Mouse (Mus musculus) lung, embryonic 14.5 days (tissue): ENCODE data around the gene Mnx1. TPM values are rescaled to one million over a fixed set of nuclear protein-coding genes. Genes with fewer than 3 reads are reported as not detected.

ENCODE experiments used
- ATAC-seq: fragments of 200-750 bp; cut with Nextera tagmentation; 2 replicates; pipeline ENCODE4 v1.8.0; 2017; ENCODE audit warnings: mild to moderate bottlenecking, moderate TSS enrichment, moderate library complexity; ENCODE audit not compliant: insufficient read depth
- DNase-seq: peaks from one replicate; pipeline ENCODE4 v3.0.0-alpha.2; 2015
- H3K27ac ChIP-seq: fragments of 300-500 bp; sonication (generic); 2 replicates; pipeline ENCODE4 v1.5.1; 2014; ENCODE audit warnings: low read depth, mild to moderate bottlenecking, moderate library complexity
- H3K27me3 ChIP-seq: fragments of 300-500 bp; sonication (generic); 2 replicates; pipeline ENCODE4 v1.6.1; 2014; ENCODE audit warnings: low read length, control low read depth; ENCODE audit not compliant: insufficient read depth
- H3K36me3 ChIP-seq: fragments of 300-500 bp; sonication (generic); 2 replicates; pipeline ENCODE4 v1.6.1; 2014; ENCODE audit warnings: control low read depth; ENCODE audit not compliant: insufficient read depth
- H3K4me1 ChIP-seq: fragments of 300-500 bp; sonication (generic); 2 replicates; pipeline ENCODE4 v1.6.1; 2014; ENCODE audit warnings: antibody characterized with exemption, control low read depth; ENCODE audit not compliant: insufficient read depth
- H3K4me2 ChIP-seq: fragments of 300-500 bp; sonication (generic); 2 replicates; pipeline ENCODE4 v1.6.1; 2014; ENCODE audit warnings: mild to moderate bottlenecking
- H3K4me3 ChIP-seq: fragments of 300-500 bp; sonication (generic); 2 replicates; pipeline ENCODE4 v1.5.1; 2014; ENCODE audit warnings: low read depth, low read length
- H3K9ac ChIP-seq: fragments of 300-500 bp; sonication (generic); 2 replicates; pipeline ENCODE4 v1.6.1; 2014
- H3K9me3 ChIP-seq: fragments of 300-500 bp; sonication (generic); 2 replicates; pipeline ENCODE4 v1.6.1; 2016; ENCODE audit warnings: low read depth, low read length, control low read depth
- CTCF ChIP-seq: IDR thresholded peaks from 2 replicates; pipeline ENCODE4 v1.5.1; 2016; ENCODE audit warnings: antibody characterized with exemption, low read depth
- WGBS: fragments of 180-500 bp; shearing (Covaris S2); extraction: QIAGEN DNeasy Blood & Tissue Kit; methylation state at CpG from one replicate; pipeline ENCODE4 v1.1.7; 2014; 5-methylcytosine and 5-hydroxymethylcytosine counted together
- polyA plus RNA-seq: library from polyadenylated mRNA; unstranded; fragments of >200 nt; fragmentation: Nextera tagmentation; extraction: Ambion mirVana; gene quantifications from 2 replicates; pipeline ENCODE4 v1.2.1, GENCODE M21; 2014

Gene Mnx1
- polyA plus RNA-seq, 1 experiment from 2014 or later: not detected

GRCm38 (mm10) chr5:29484965-29485940, 7.0 kb upstream of the Mnx1 start:
- H3K4me2 ChIP-seq: no peak overlapping the region
- H3K27ac ChIP-seq: no peak overlapping the region
- no peak for TF ChIP-seq CTCF
- no peak for DNase-seq
- H3K36me3 ChIP-seq: no peaks in the 10 kb centered on the region
- H3K9ac ChIP-seq: no peak overlapping the region
- H3K9me3 ChIP-seq: no peaks in the 10 kb centered on the region
- peaks cover 97% of the 10 kb centered on the region for H3K27me3 ChIP-seq
- ATAC-seq: no peak
- H3K4me3 ChIP-seq: no peak overlapping the region
- no peaks in the 10 kb centered on the region for H3K4me1 ChIP-seq
- WGBS: 2% methylated on average over 38 of the region's 38 CpGs

- H3K4me3 ChIP-seq: no peak overlapping the region
- WGBS: 6% methylated on average over 4 of the region's 4 CpGs
- no peak for TF ChIP-seq CTCF
- no peak for ATAC-seq
- H3K36me3 ChIP-seq: no peaks in the 10 kb centered on the region
- H3K4me2 ChIP-seq: no peak overlapping the region
- H3K27me3 ChIP-seq: peaks cover 99% of the 10 kb centered on the region
- no peaks in the 10 kb centered on the region for H3K4me1 ChIP-seq
- no peak for DNase-seq
- H3K27ac ChIP-seq: no peak overlapping the region
- no peak overlapping the region for H3K9ac ChIP-seq
- H3K9me3 ChIP-seq: no peaks in the 10 kb centered on the region
Measured at GRCm38 (mm10) chr5:29483801-29484200, 5.5 kb upstream of the Mnx1 start.

GRCm38 (mm10) chr5:29479198-29479593, 926 bp upstream of the Mnx1 start:
- no peaks in the 10 kb centered on the region for H3K36me3 ChIP-seq
- H3K4me2 ChIP-seq: peak overlapping the region; percentile 71; the same call in 1 of the 2 replicates
- H3K9me3 ChIP-seq: no peaks in the 10 kb centered on the region
- H3K9ac ChIP-seq: no peak overlapping the region
- peak overlapping the region; percentile 38; the same call in 1 of the 2 replicates for H3K4me3 ChIP-seq
- WGBS: 1% methylated on average over 14 of the region's 14 CpGs
- DNase-seq (peak; percentile 75), ATAC-seq (peak; percentile 60; the same call in 1 of the 2 replicates)
- peaks cover 100% of the 10 kb centered on the region for H3K27me3 ChIP-seq
- H3K4me1 ChIP-seq: no peaks in the 10 kb centered on the region
- TF ChIP-seq CTCF: peak; percentile 55
- H3K27ac ChIP-seq: no peak overlapping the region

- peak overlapping the region; percentile 6; the same call in 1 of the 2 replicates for H3K9ac ChIP-seq
- peak; percentile 19; the same call in 1 of the 2 replicates for ATAC-seq
- peak overlapping the region; percentile 71 for H3K4me2 ChIP-seq
- under 1% methylated on average over 67 of the region's 73 CpGs for WGBS
- no peaks in the 10 kb centered on the region for H3K4me1 ChIP-seq
- H3K36me3 ChIP-seq: no peaks in the 10 kb centered on the region
- no peak overlapping the region for H3K27ac ChIP-seq
- no peaks in the 10 kb centered on the region for H3K9me3 ChIP-seq
- no peak for DNase-seq
- H3K27me3 ChIP-seq: peaks cover 100% of the 10 kb centered on the region
- H3K4me3 ChIP-seq: peak overlapping the region; percentile 38
- TF ChIP-seq CTCF: no peak
Measured at GRCm38 (mm10) chr5:29477474-29478207, 629 bp downstream of the Mnx1 start.

GRCm38 (mm10) chr5:29476021-29476420, 2.2 kb downstream of the Mnx1 start:
- no peak for TF ChIP-seq CTCF
- Histone ChIP-seq H3K9ac (no peak overlapping the region), H3K36me3 (no peaks in the 10 kb centered on the region), H3K4me3 (no peak overlapping the region), H3K27ac (no peak overlapping the region), H3K27me3 (peaks cover 100% of the 10 kb centered on the region), H3K9me3 (no peaks in the 10 kb centered on the region), H3K4me1 (no peaks in the 10 kb centered on the region), H3K4me2 (no peak overlapping the region)
- 5% methylated on average over 1 of the region's 1 CpGs for WGBS
- ATAC-seq (no peak), DNase-seq (no peak)

GRCm38 (mm10) chr5:29475556-29475955, 2.7 kb downstream of the Mnx1 start:
- WGBS: 7% methylated on average over 5 of the region's 5 CpGs
- Histone ChIP-seq H3K4me1 (no peaks in the 10 kb centered on the region), H3K9ac (no peak overlapping the region), H3K27me3 (peaks cover 100% of the 10 kb centered on the region), H3K4me3 (no peak overlapping the region), H3K27ac (no peak overlapping the region), H3K4me2 (no peak overlapping the region), H3K9me3 (no peaks in the 10 kb centered on the region), H3K36me3 (no peaks in the 10 kb centered on the region)
- ATAC-seq (no peak), DNase-seq (no peak)
- no peak for TF ChIP-seq CTCF

- TF ChIP-seq CTCF: no peak
- Histone ChIP-seq H3K36me3 (no peaks in the 10 kb centered on the region), H3K9me3 (no peaks in the 10 kb centered on the region), H3K9ac (no peak overlapping the region), H3K4me1 (no peaks in the 10 kb centered on the region), H3K4me2 (no peak overlapping the region), H3K27me3 (peaks cover 100% of the 10 kb centered on the region), H3K27ac (no peak overlapping the region), H3K4me3 (no peak overlapping the region)
- DNase-seq (no peak), ATAC-seq (no peak)
- 3% methylated on average over 10 of the region's 10 CpGs for WGBS
Measured at GRCm38 (mm10) chr5:29475041-29475440, 3.2 kb downstream of the Mnx1 start.
